Mouse (Mus musculus): ENCODE data around the gene Taf3. TPM values are rescaled to one million over a fixed set of nuclear protein-coding genes. Genes with fewer than 3 reads are reported as not detected.

Gene Taf3
- total and polyA plus RNA-seq, 3 experiments, result 8.3 to 20.9 TPM; not detected in 1

DNA sequence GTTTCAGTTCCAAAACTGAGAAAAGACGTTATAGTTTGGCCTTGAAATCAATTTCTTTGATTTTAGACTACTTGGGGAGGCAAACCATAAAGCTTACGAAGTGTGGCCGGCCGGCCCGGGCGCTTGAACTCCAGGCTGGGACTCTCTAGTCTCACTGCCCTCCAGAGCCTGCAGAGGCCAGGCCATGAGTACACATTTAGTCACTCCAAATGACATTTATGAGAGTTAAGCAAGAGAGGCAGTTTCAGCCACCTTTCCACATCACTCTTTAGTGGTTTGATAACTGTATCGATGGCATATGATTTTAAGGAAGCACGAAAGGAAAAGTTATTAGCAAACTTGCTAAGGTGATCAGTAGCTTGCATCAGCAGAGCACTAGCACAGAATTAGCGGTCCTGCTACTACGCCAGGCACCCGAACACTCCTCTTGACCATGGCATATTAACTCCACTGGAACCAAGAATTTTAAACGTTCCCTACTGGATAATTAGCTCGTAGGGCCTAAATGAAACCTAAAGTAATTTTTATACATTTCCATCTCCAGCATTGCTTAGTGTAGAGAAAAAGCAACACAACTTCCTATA lies 38.6 kb downstream of the Taf3 start:
- Histone ChIP-seq H3K79me2 (ENCODE audit: control insufficient read depth, insufficient read depth, low read length, poor library complexity) (peaks cover 26% of the 10 kb centered on the region), H3K4me3 (ENCODE audit: control insufficient read depth in 1 of 2, insufficient read depth in 1 of 2, low read depth in 2 of 2, low read length in 2 of 2) (no peak overlapping the region), H3K27ac (ENCODE audit: control insufficient read depth, low read depth, low read length) (no peak overlapping the region), H3K9me3 (replicated peaks; ENCODE audit: insufficient read depth, low read length) (no peaks in the 10 kb centered on the region), H3K4me1 (ENCODE audit: control insufficient read depth in 1 of 2, insufficient read depth in 2 of 2, low read length in 2 of 2) (peaks cover 11 to 12% of the 10 kb centered on the region in 2 experiments), H3K27me3 (ENCODE audit: control insufficient read depth in 1 of 2, insufficient read depth in 2 of 2, low read length in 2 of 2) (no peaks in the 10 kb centered on the region), H3K36me3 (ENCODE audit: control insufficient read depth in 1 of 2, insufficient read depth in 2 of 2, low read length in 2 of 2) (peaks cover 0 to 21% of the 10 kb centered on the region in 2 experiments; a peak in 3 of 4 replicates), H3K9ac (ENCODE audit: control insufficient read depth, low read depth, low read length, poor library complexity, severe bottlenecking) (no peak overlapping the region)
- TF ChIP-seq MYC (IDR thresholded peaks at IDR 0.05; ENCODE audit: low read depth, low read length) (no peak), MXI1 (IDR thresholded peaks at IDR 0.05; ENCODE audit: low read depth, low read length) (no peak), RAD21 (IDR thresholded peaks at IDR 0.05; ENCODE audit: low read depth, low read length) (no peak), SIN3A (IDR thresholded peaks at IDR 0.05; ENCODE audit: low read length) (no peak), MYB (IDR thresholded peaks at IDR 0.05; ENCODE audit: low read depth, low read length) (no peak), ZC3H11A (IDR thresholded peaks at IDR 0.05; ENCODE audit: low read depth, low read length) (no peak), RCOR1 (IDR thresholded peaks at IDR 0.05; ENCODE audit: low read depth, low read length) (no peak), CHD1 (IDR thresholded peaks at IDR 0.05; ENCODE audit: low read depth, low read length) (no peak), USF1 (IDR thresholded peaks at IDR 0.05; ENCODE audit: low read depth, low read length) (no peak), USF2 (IDR thresholded peaks at IDR 0.05; ENCODE audit: borderline replicate concordance in 1 of 2, insufficient read depth in 1 of 2, low read depth in 1 of 2, low read length in 2 of 2) (no peak), ELF1 (IDR thresholded peaks at IDR 0.05; ENCODE audit: low read depth, low read length) (no peak), MAZ (IDR thresholded peaks at IDR 0.05; ENCODE audit: low read depth, low read length) (no peak), MAX (IDR thresholded peaks at IDR 0.05; ENCODE audit: low read length) (no peak)
- DNase-seq (ENCODE audit: low read depth, low spot score), result no peak

DNA sequence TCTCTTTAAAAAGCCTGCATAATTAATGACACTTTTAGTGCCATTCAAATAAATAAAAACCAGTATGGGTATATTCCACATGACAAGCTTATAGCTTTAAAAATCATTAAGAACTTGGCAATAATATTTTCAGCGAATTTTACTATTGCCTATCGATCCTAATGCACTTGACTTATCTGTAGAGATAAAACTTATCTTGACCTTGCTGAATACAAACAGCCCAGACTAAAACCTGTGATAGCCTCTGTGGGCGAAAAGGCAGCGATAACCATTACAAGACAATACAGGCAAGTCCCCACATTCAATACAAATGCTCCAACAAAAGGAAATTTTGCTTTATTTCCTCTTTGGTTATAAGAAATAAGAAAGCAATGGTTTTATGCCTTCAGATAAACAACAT lies 39.8 kb downstream of the Taf3 start:
- peaks cover 10 to 11% of the 10 kb centered on the region in 2 experiments for H3K4me1 ChIP-seq (ENCODE audit: control insufficient read depth in 1 of 2, insufficient read depth in 2 of 2, low read length in 2 of 2)

More for the DNA sequence above, 39.8 kb downstream of the Taf3 start:
- peak overlapping the region in 1 of 2 experiments; percentile 33; a peak in 2 of 4 replicates for H3K4me3 ChIP-seq (ENCODE audit: control insufficient read depth in 1 of 2, insufficient read depth in 1 of 2, low read depth in 2 of 2, low read length in 2 of 2)
- H3K36me3 ChIP-seq (ENCODE audit: control insufficient read depth in 1 of 2, insufficient read depth in 2 of 2, low read length in 2 of 2), result peaks cover 0 to 19% of the 10 kb centered on the region in 2 experiments; a peak in 3 of 4 replicates
- DNase-seq (ENCODE audit: low read depth, low spot score), result peak; percentile 22
- H3K79me2 ChIP-seq (ENCODE audit: control insufficient read depth, insufficient read depth, low read length, poor library complexity), result peaks cover 23% of the 10 kb centered on the region
- no peaks in the 10 kb centered on the region for H3K27me3 ChIP-seq (ENCODE audit: control insufficient read depth in 1 of 2, insufficient read depth in 2 of 2, low read length in 2 of 2)
- no peak overlapping the region for H3K27ac ChIP-seq (ENCODE audit: control insufficient read depth, low read depth, low read length)
- H3K9me3 ChIP-seq (replicated peaks; ENCODE audit: insufficient read depth, low read length), result no peaks in the 10 kb centered on the region
- TF ChIP-seq RAD21 (IDR thresholded peaks at IDR 0.05; ENCODE audit: low read depth, low read length), result no peak
- TF ChIP-seq TCF12 (IDR thresholded peaks at IDR 0.05; ENCODE audit: low read depth, low read length), result peak; percentile 77
- TF ChIP-seq GATA1 (IDR thresholded peaks at IDR 0.05; ENCODE audit: low read depth, low read length), result peak; percentile 91
- TF ChIP-seq SIN3A (IDR thresholded peaks at IDR 0.05; ENCODE audit: low read length), result peak; percentile 41; the same call in 1 of the 2 replicates
- peak; percentile 46; the same call in 1 of the 2 replicates for TF ChIP-seq RCOR1 (IDR thresholded peaks at IDR 0.05; ENCODE audit: low read depth, low read length)
- peak; percentile 72 to 79 for TF ChIP-seq EP300 (IDR thresholded peaks at IDR 0.05; ENCODE audit: low read depth in 1 of 2, low read length in 2 of 2)
- peak overlapping the region; percentile 23; the same call in 1 of the 2 replicates for H3K9ac ChIP-seq (ENCODE audit: control insufficient read depth, low read depth, low read length, poor library complexity, severe bottlenecking)

Data from MEL (cell line).